Mouse (Mus musculus) kidney, adult 2 months (tissue): Measurements from ENCODE around the gene Aig1.

Source experiments
- CTCF ChIP-seq: fragments of 200-500 bp; conservative IDR thresholded peaks from 2 replicates; pipeline ENCODE4 v1.5.1; 2011; ENCODE audit warnings: low read depth, mild to moderate bottlenecking, control low read depth, low read length, moderate library complexity, mixed read lengths; ENCODE audit not compliant: insufficient read depth, insufficient read length
- POLR2A ChIP-seq: fragments of 200-500 bp; IDR thresholded peaks from one replicate; pipeline ENCODE4 v1.6.1; 2011; ENCODE audit warnings: low read depth, low read length, control low read depth

- TF ChIP-seq POLR2A = no peak
- TF ChIP-seq CTCF = no peak
These were observed 155.1 kb downstream of the Aig1 start for GRCm38 (mm10) chr10:13713711-13714110.
